ENCODE assay signal across 1 mouse cellular context in the genomic region with DNA sequence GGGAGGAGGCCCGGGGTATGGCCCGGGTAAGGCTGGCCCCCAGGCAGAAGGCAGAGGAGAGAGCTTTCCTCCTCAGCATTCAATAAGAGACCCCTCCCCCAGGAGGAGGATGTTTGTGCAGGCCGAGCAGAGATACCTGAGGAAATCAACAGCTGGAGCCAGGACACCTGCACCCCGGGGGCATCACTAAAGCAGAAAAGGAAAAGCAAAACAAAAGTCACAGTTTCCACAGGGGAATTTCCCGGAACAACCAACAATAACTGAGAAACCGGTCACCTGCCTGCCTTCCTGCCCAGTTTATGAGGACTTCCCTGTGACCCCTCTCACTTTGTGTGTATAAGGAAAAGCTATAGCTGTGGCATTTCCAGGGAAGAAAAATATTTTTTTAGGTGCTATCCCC.
TF ChIP-seq lines count a peak whose summit lies in the region.

No protein-coding gene starts in this region.

TF ChIP-seq in CH12.LX, 34 proteins besides CTCF, POLR2A, EP300 and RAD21 (continued from another document):
- TF ChIP-seq UBTF (IDR thresholded peaks at IDR 0.05; ENCODE audit: low read depth, low read length) (no peak), SMC3 (IDR thresholded peaks at IDR 0.05; ENCODE audit: low read depth, low read length) (no peak), PAX5 (IDR thresholded peaks at IDR 0.05; ENCODE audit: low read length) (no peak), RCOR1 (conservative IDR thresholded peaks at IDR 0.05; ENCODE audit: low read depth, low read length) (peak; percentile 82; the same call in 1 of the 2 replicates), SIN3A (IDR thresholded peaks at IDR 0.05; ENCODE audit: low read length) (peak; percentile 59; the same call in 1 of the 2 replicates), ZNF384 (IDR thresholded peaks at IDR 0.05; ENCODE audit: low read depth, low read length) (no peak), KAT2A (IDR thresholded peaks at IDR 0.05; ENCODE audit: insufficient replicate concordance, low read length) (no peak), ZC3H11A (IDR thresholded peaks at IDR 0.05; ENCODE audit: low read depth, low read length) (no peak), ZMIZ1 (IDR thresholded peaks at IDR 0.05; ENCODE audit: low read depth, low read length) (no peak), GABPA (IDR thresholded peaks at IDR 0.05; ENCODE audit: insufficient replicate concordance, low read depth, low read length) (no peak), MAFK (IDR thresholded peaks at IDR 0.05; ENCODE audit: insufficient replicate concordance, low read length) (no peak), MAX (IDR thresholded peaks at IDR 0.05; ENCODE audit: low read length) (no peak), USF1 (IDR thresholded peaks at IDR 0.05; ENCODE audit: low read depth, low read length) (no peak), POLR2AphosphoS2 (IDR thresholded peaks at IDR 0.05; ENCODE audit: low read depth, low read length) (no peak), IRF4 (IDR thresholded peaks at IDR 0.05; ENCODE audit: low read depth, low read length) (peak; percentile 78), CHD1 (IDR thresholded peaks at IDR 0.05; ENCODE audit: low read depth, low read length) (no peak), JUN (IDR thresholded peaks at IDR 0.05; ENCODE audit: insufficient read depth, low read depth, low read length) (peak; percentile 83), MXI1 (IDR thresholded peaks at IDR 0.05; ENCODE audit: low read depth, low read length) (no peak), MYC (IDR thresholded peaks at IDR 0.05; ENCODE audit: low read depth, low read length) (peak; percentile 38; the same call in 1 of the 2 replicates), ZKSCAN1 (IDR thresholded peaks at IDR 0.05; ENCODE audit: borderline replicate concordance, low read depth, low read length) (no peak), TCF12 (IDR thresholded peaks at IDR 0.05; ENCODE audit: low read depth, low read length) (peak; percentile 97), TBP (conservative IDR thresholded peaks at IDR 0.05; ENCODE audit: low read depth, low read length) (no peak), ETS1 (conservative IDR thresholded peaks at IDR 0.05; ENCODE audit: low read depth, low read length) (peak; percentile 93)
